Mouse (Mus musculus): ENCODE data around the gene Npas1. TPM values are rescaled to one million over a fixed set of nuclear protein-coding genes. Genes with fewer than 3 reads are reported as not detected.
A peak's percentile ranks its signal among the peaks of the same experiment; 100 is the strongest.

The Npas1 gene
- not detected in 2 replicates for total RNA-seq (2021)
- long read RNA-seq, result 0 reads

DNA sequence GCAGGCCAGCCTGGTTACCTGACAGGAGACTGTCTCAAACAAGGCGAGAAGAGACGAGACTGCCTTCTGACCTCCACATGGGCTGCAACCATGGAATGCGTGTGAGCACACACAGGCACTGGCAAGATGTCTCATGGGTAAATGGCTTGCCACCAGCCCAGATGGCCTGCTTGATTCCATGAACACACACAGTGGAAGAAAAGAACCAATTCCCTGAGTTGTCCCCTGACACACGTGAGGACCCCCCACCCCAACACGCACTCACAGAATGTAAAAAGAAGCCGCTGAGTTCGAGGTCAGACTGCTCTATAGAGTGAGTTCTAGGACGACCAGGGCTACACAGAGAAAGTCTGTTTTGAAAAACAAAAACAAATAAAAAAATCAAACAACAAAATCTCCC is at the start of gene Npas1:
Gene Npas1, minus strand, starts transcription at position 101 of the 400 bp plus-strand sequence.
- DNase-seq, result no peak

DNA sequence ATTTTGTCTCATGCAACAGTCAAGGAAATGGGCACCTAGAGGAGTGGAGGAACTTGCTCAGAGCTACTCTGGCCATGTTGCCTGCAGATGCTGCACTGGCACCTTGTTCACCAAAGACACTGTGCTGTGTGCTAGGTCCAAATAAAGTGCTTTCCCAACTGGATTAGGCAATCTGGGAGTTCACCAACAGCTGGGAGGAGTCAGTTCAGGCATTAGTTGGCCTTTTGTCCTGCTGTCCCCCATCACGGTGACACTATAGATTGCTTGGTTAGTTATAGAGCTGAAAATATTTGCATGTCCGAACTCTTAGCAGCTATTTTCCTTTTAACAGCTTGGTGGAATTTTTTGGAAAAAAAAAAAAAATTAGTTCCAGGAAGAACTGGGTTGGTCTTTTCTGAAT is 48.5 kb upstream of the Npas1 start:
- no peak for DNase-seq

GRCm38 (mm10) chr7:16525448-16525847 is 47.9 kb upstream of the Npas1 start:
- no peak for DNase-seq

- DNase-seq, result peak; percentile 12
Measured at GRCm38 (mm10) chr7:16524308-16524707, 46.8 kb upstream of the Npas1 start.

DNA sequence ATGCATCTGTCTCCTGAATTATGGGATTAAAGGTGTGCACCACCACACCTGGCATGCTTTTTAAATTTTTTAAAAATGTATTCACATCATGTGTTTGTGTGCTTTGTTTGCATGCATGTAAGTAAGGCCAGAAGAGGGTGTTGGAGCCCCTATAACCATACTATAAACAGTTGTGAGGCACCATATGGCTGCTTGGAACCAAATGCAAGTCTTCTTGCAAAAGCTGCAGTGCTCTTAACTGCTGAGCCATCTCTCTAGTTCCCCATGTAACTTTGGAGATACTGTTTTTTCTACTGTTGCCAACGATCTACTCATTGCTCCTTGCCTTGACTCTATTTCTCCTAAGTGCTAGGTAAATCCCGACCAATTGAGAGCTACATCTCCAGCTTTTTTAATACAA is 41.8 kb upstream of the Npas1 start:
- no peak for DNase-seq

GRCm38 (mm10) chr7:16517198-16517597 is 39.7 kb upstream of the Npas1 start:
- no peak for DNase-seq

DNA sequence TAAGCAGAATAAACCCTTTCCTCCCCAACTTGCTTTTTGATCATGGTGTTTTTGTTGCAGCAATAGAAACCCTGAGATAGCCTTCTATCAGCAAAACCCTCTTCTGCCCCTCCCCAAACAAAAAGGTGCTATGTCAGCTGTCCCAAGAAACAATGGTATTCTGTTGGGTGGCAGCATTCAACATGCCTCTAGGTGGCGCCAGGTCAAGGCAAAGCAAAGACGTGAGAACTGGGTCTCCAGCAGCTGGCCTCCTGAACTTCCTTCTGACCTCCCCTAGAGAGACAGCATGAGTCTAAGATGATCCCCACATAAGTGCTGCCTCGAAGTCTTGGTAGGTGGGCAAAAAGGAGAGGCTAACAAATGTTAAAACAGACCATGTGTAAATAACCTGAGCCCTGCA is 29.8 kb upstream of the Npas1 start:
- DNase-seq, result peak; percentile 60

DNA sequence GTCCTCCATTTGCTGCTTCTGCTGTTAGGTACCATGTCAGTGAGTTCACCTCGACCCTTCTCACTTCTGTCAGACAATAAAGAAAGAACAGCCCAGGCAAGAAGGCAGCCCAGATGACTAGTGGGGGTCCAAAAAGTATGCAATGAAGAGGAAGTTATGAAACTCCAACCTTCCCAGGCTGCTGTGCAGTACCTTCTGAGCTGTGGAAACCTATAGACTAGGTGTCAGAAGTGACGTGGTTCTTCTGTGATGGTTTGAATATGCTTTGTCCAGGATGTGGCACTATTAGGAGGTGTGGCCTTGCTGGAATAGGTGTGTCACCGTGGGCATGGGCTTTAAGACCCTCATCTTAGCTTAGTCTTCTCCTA is 27.7 kb upstream of the Npas1 start:
- no peak for DNase-seq

DNA sequence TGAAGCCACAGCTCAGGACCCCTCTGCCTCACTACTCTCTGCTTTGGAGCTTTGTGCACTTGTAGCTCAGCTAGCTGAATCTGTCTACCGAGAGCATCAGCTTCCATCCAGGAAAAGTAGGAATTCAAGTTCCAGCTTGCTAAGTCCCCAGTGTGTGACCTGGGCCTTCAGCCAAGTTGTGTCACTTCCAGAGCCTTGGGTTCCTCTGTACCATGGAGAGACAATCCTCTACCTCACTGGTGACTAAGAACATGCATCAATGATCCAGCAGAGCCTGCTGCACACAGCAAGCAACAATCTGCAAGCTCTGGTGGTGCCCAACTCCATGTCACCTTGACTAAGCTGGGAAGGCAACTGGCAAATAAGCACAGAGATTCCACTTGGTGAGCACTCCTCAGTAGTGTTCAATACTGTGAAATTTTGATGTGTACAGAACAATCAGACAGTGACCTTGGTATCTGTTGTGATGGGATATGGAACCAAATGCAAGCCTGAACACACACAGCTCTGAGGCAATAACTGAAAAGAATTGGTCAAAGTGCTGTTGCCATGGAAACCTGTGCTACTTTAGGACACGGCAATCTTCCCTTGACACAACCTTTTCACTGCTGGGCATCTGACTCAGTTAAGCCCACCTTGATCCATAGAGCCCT is 27.2 kb upstream of the Npas1 start:
- peak; percentile 54 for DNase-seq

DNA sequence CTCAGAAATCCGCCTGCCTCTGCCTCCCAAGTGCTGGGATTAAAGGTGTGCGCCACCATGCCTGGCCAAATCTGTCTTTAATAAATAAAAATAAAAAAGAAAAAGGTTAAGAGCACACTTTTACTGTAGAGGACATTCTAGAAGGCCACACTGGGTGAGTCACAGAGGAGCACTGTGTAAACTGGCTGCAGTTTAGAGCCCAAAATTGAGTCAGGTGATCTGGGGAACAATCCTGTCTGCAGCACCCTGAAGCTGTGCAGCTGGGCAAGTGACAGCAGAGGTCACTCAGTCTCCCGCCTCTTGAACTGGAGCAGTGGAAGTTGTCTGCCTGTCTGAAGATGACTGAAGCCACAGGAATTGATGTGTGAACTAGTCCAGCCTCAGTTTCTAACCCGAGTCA is 24.0 kb upstream of the Npas1 start:
- peak; percentile 12 for DNase-seq

DNA sequence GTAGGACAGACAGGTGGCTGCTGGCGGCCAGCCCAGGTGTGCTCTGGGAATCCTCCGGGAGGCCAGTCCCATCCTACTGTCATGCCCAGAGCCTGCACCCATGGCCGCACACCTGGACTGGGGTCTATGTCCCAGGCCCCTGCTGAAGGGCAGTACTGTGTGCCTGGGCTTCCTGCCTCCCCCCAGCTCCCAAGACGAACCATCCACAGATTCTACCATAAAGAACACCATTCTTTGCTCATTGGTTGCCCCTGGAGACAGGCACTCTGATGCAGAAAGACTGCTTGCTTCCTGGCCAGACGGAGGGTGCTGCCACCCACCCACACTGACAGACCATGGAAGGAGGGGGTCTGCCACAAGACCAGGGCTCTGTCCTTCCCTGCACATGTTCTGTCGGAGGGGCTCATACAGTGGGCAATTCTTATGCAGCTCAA is 22.2 kb upstream of the Npas1 start:
- no peak for DNase-seq

GRCm38 (mm10) chr7:16496260-16496659 is 18.7 kb upstream of the Npas1 start:
- no peak for DNase-seq

- DNase-seq, result peak; percentile 38
Measured at GRCm38 (mm10) chr7:16493361-16493760, 15.8 kb upstream of the Npas1 start.

DNA sequence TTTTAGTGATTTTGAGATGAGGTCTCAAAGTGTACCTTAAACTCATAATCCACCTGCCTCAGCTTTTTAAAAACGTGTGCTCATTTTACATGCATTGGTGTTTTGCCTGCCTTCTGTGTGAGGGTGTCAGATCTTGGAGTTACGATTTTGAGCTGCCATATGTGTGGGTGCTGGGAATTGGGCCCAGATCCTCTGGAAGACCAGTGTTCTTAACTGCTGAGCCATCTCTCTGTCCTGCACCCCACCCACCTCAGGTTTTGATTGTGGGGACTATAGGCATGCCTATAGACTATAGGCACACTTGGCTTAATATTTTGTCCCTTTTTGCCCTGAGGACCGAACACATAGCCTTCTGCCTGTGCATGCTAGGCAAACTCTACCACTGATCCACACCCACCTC is 14.7 kb upstream of the Npas1 start:
- no peak for DNase-seq

DNA sequence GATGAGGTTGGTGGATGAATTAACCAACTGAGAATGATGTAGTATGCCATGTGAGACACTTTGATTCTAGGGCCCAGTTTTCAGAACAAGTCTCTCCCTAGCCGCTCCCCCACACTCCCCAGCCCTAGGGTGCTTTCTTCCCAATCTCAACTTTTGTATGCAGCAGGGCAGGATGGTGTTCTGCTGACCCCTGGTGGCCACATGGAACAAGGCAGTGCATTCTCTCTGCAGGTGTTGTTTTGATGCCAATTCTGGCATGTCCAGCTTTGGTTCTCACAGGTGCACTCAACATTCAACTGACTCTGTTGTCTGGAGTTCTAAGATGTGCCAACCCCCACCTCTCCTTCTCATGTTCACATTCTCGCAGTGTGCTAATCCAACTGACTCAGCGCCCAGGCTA is 14.2 kb upstream of the Npas1 start:
- DNase-seq, result peak; percentile 71

DNA sequence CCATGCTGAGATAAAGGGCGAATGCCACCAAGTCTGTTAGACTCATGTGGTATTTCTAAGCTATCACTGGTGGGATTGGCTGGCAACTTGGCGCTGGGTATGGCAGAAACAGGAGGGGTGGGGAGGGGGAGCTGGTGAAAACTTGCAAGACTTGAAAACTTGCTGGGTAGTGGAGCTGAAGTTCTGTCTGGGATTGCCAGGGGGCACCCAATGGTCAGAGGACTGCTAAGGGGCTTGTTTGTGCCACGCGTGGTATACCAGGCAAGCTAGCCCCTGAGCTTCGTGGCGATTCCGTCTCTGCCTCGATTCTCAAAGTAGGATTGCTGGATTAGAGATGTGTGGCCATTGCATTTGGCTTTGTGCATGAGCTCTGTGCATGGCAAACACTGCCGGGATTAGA is 12.4 kb upstream of the Npas1 start:
- peak; percentile 34 for DNase-seq

DNA sequence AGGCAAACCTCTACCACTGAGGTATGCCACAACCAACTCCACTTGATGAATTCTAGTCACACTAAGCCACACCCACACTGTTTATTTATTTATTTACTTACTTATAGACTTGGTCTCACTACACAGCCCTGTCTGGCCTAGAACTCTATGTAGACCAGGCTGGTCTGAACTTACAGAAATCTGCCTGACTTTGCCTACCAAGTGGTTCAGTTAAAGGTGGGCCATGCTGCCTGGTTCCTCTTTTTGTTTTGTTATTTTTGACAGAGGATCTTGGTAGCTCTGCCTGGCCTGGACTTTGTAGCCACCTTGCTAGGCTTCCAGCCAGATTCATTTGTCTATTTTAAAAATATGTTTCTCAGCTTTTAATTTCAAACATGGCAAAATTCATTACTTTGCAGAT is 11.3 kb upstream of the Npas1 start:
- no peak for DNase-seq

DNA sequence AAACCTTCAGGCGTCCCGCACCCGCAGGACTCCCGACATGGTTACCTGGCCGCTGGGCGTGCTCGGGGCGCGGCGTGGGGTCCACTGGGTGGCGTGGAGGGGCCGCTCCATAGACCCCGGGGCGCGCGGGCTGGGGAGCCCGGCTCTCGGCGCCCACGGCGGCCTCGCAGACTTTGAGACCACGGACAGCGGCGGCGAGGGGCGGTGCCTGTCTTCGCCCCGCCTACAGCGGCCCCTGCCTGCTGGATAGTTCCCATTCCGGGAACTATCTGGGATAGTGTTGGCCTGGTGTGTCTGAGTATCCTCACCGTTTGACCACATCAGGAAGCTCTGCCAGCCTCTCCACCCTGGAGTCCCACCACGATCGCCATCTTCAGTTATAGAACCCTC is 933 bp downstream of the Npas1 start:
- peak; percentile 23 for DNase-seq

GRCm38 (mm10) chr7:16475764-16476599 is 1.5 kb downstream of the Npas1 start:
- DNase-seq, result no peak

DNA sequence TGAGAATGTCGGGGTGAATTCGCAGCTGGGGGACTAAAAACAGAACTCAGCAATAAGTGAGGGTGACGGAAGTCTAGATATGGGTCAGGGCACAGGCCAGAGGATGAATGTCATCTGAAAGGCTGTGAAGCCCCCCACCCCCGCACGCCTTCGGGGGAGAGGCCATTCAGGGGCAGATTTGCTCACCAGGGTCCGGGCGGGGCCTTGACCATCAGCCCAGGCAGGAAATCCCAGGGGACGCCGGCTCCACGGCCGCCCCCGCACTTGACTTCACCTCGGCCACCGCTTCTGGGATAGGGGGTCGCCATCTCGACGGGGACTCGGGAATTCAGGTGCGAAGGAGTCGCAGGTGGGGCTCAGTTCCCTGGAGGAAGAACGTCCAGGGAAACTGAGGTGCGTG is 2.2 kb downstream of the Npas1 start:
- no peak for DNase-seq

DNA sequence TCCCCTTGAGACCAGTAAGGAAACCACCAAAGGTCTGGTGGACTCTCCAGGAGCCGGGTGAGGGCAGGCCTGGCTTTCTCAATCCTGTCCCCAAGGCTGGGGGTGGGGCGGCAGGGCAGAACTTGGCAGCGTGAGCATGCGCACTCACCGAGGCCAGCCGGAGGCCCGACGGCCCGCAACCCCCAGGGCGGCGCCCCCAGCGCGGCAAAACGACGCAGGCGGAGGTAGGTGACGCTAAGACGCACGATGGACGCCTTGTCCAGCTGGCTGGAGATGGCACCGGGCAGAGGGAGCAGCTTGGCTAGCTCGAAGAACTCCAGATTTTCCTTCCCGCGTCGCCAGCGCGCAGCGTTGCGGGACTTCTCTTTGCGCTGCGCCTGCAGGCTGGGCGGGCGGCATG is 3.1 kb downstream of the Npas1 start:
- DNase-seq, result peak; percentile 42

DNA sequence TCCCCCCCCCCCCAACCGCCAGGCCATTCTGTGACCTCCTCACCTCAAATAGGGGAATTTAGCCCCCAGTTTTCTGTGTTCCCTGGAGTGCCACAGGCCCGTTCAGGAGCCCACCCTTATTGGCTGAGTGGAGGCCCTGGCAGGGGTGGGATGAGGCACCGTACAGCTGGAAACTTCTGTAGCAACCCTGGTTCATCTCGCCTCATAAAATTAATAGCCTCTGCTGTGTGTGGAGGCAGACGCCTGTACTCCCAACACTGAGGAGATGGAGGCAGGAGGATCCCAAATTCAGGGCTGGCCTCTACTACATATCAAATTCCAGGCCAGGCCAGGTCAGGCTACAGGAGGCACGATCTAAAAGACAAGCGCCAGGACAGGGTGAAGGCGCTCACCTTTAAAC is 3.7 kb downstream of the Npas1 start:
- no peak for DNase-seq

DNA sequence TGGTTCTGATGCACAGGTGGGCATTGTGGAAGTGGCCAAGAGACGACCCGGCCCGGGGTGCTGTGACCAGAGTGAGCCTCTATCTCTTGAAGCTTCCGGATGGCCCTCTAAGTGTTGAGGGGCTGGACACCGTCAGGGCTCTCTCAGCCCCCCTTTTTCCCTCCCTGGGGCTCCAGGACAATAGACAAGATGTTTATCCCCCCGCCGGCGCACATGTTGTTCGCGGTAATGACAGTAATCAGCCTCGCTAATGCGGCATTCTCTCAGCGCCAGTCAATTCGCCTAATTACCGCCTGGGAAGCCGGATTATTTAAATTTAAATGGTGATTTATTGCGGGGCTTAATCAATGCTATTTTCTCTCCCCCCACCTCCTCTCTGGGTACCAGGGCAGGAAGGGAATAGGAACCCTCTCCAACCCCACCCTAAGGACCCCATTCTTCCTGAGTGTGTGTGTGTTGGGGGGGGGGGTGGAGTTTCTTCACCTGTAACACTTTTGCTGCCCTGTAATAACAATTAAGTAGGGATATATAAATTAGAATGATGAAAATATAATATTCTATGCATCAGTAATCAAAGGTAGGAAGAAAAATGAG is 5.3 kb downstream of the Npas1 start:
- no peak for DNase-seq

GRCm38 (mm10) chr7:16471549-16471948 is 6.0 kb downstream of the Npas1 start:
- no peak for DNase-seq

All from adrenal gland, postnatal 25 days (tissue).